Mouse (Mus musculus) heart, adult 11 months (tissue): Measurements from ENCODE around the gene Cbwd1.

Experiments used
- DNase-seq: peaks from one replicate; pipeline ENCODE4 v3.0.0; 2022

Cbwd1 gene

GRCm38 (mm10) chr19:24961172-24961962 is at the start of gene Cbwd1:
Cbwd1 (minus strand) TSS chr19:24961610.
- DNase-seq: peak; percentile 100

GRCm38 (mm10) chr19:25008509-25008908 is 47.1 kb upstream of the Cbwd1 start:
- peak; percentile 8 for DNase-seq

- DNase-seq: peak; percentile 82
Observed at GRCm38 (mm10) chr19:25006686-25007085, 45.3 kb upstream of the Cbwd1 start.

GRCm38 (mm10) chr19:25003810-25004209 is 42.4 kb upstream of the Cbwd1 start:
- peak; percentile 43 for DNase-seq

- peak; percentile 89 for DNase-seq
Observed at GRCm38 (mm10) chr19:25002828-25003227, 41.4 kb upstream of the Cbwd1 start.

GRCm38 (mm10) chr19:25002032-25002431 is 40.6 kb upstream of the Cbwd1 start:
- peak; percentile 90 for DNase-seq

- peak; percentile 82 for DNase-seq
Observed at GRCm38 (mm10) chr19:25000153-25000552, 38.7 kb upstream of the Cbwd1 start.

- peak; percentile 97 for DNase-seq
Observed at GRCm38 (mm10) chr19:24999201-24999886, 37.9 kb upstream of the Cbwd1 start, which contains the start of gene Dock8. Dock8 (plus strand) TSS chr19:24999534.

GRCm38 (mm10) chr19:24998561-24998960 is 37.2 kb upstream of the Cbwd1 start:
- peak; percentile 61 for DNase-seq

- DNase-seq: peak; percentile 93
Observed at GRCm38 (mm10) chr19:24996815-24997704, 35.6 kb upstream of the Cbwd1 start.

- peak; percentile 92 for DNase-seq
Observed at GRCm38 (mm10) chr19:24994900-24995299, 33.5 kb upstream of the Cbwd1 start.

- DNase-seq: peak; percentile 82
Observed at GRCm38 (mm10) chr19:24993526-24993925, 32.1 kb upstream of the Cbwd1 start.

GRCm38 (mm10) chr19:24990138-24990822 is 28.9 kb upstream of the Cbwd1 start:
- peak; percentile 95 for DNase-seq

- peak; percentile 94 for DNase-seq
Observed at GRCm38 (mm10) chr19:24988831-24989230, 27.4 kb upstream of the Cbwd1 start.

GRCm38 (mm10) chr19:24987355-24987754 is 25.9 kb upstream of the Cbwd1 start:
- peak; percentile 88 for DNase-seq

GRCm38 (mm10) chr19:24985045-24985444 is 23.6 kb upstream of the Cbwd1 start:
- peak; percentile 24 for DNase-seq

GRCm38 (mm10) chr19:24983857-24984498 is 22.6 kb upstream of the Cbwd1 start:
- peak; percentile 21 for DNase-seq

GRCm38 (mm10) chr19:24983050-24983449 is 21.6 kb upstream of the Cbwd1 start:
- no peak for DNase-seq

- DNase-seq: peak; percentile 93
Observed at GRCm38 (mm10) chr19:24981294-24981693, 19.9 kb upstream of the Cbwd1 start.

GRCm38 (mm10) chr19:24978852-24979842 is 17.7 kb upstream of the Cbwd1 start:
- DNase-seq: peak; percentile 51

GRCm38 (mm10) chr19:24977991-24978390 is 16.6 kb upstream of the Cbwd1 start:
- DNase-seq: no peak
